Mouse (Mus musculus) ZHBTc4 (cell line): ENCODE results near the gene Napepld.
"Not testable (repeated sequence)": the region's sequence is repeated elsewhere in the genome, so short reads cannot be mapped to it uniquely, and the experiment has no call there.

Experiments
- DNase-seq: peaks from one replicate; pipeline ENCODE4 v3.0.0-alpha.2; 2011; ENCODE audit warnings: low read depth, low spot score

Napepld gene

GRCm38 (mm10) chr5:21706546-21706945 lies 5.3 kb upstream of the Napepld start:
- DNase-seq = no peak

DNA sequence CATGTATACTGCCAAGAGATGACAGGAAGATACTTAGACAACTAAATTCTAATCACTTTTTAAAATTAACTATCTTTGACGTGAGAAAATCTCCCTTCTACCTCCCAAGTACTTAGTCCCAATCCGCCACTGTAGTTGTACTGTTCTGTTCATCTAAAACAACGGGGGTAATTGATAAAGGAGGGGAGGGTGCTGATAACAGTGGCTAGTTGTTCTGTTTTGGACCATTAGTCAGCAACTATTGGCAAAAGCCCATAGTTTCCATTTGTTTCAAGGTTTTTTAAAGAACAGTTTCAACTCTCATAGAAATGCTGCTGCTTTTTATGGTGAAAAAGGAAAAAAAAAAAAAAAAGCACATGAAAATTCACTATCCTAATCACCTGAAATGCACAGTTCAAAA lies 2.5 kb upstream of the Napepld start:
- no peak for DNase-seq

- no peak for DNase-seq
Measured at GRCm38 (mm10) chr5:21702873-21703475, 1.8 kb upstream of the Napepld start.

DNA sequence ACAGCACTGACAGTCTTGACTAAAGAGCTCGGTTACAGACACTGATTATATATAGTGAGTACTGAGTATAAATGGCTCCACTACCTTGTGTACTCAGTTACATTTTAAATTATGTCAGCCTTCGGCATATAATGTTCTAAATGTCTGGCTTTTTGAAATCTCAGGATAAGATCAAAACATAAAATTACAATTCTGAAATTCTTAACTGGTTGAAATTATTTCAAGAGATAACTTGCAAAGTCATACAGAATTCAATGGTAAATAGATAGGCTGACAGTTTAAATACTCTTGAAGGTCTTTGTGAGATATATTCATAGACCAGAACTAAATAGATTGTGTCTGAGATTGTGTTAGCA lies 791 bp upstream of the Napepld start:
- no peak for DNase-seq

DNA sequence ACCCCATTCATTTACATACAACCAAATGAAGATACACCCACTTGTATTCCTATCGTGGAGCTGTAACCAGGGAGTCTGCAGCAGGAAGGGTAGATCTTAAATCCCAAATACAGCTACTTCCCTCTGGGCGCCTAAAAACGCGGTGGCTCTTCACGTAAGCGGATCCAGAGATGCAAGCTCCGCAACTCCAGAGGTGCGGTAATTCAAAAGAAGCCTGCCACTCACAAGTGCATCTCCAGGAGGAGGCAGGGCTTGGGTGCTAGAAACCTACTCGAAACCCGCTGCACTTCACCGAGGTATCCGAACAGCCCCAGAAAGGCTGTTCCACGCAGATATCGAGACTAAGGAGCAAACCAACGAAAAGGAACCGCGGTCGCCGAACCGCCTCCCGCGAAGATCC lies 262 bp downstream of the Napepld start:
- no peak for DNase-seq

DNA sequence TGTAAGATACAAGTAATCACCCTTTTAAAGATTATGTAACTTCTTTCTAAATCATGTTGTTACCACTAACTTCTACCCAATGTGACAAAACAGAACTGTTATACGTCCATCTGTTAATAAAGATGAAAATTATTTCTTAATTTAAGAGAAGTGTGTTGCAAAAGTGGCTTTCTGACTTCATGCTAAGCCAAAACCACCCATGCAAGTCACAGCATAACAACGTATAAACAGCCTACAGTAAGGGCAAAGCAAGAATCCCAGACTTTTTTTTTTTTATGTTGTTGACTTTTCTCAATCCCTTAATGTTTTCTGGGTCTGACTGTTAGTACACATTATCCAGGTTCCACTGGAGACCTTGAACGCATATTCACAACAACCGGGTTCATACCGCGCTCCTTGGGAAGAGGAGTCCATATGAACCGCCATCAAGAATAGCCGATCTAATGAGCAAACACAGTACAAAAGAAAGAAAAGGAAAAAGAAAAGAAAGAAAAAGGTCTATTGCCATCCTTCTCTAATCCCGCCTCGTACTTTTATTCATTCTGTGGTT lies 849 bp downstream of the Napepld start:
- DNase-seq = no peak

GRCm38 (mm10) chr5:21699555-21699954 lies 1.6 kb downstream of the Napepld start:
- not testable (repeated sequence) for DNase-seq

- no peak for DNase-seq
Measured at GRCm38 (mm10) chr5:21694854-21695490, 6.2 kb downstream of the Napepld start.

- no peak for DNase-seq
Measured at GRCm38 (mm10) chr5:21693372-21693870, 7.8 kb downstream of the Napepld start.

DNA sequence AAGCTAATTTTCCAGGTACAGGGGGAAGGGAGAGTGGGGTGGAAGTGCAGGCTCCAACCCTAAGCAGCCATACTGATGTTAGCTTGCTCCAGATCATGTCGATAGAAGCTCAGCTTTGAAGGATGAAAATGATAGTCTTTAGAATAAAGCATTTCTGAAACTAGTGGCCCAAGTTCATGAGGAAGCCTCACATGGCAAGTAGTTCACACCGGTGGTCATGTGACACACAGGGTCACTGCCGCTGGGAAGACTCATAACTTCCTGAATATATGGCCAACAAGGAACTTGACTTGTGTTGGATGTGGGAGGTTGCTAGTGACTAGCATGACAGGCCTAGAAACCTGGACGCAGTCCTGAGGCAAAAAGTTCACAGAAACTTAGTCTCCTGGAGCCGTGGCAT lies 9.0 kb downstream of the Napepld start:
- DNase-seq = no peak

DNA sequence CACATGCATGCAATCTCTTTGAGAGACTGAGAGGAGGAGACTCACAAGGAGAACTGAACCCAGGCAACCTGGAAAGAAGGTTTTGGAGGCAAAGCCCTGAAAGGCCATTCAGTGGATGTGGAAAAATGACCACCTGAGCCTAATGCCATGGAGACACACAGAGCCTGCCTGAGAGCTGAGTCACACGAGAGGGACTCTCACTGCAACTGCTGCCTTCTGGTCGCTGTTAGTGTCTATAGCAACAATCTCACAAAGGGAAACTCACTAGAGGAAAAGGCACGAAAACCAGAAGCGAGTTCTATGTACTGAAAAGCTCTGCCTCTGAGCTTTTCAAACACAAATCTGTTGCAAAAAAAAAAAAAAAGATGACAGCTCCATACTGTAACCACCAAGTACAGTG lies 14.2 kb downstream of the Napepld start:
- DNase-seq = no peak

DNA sequence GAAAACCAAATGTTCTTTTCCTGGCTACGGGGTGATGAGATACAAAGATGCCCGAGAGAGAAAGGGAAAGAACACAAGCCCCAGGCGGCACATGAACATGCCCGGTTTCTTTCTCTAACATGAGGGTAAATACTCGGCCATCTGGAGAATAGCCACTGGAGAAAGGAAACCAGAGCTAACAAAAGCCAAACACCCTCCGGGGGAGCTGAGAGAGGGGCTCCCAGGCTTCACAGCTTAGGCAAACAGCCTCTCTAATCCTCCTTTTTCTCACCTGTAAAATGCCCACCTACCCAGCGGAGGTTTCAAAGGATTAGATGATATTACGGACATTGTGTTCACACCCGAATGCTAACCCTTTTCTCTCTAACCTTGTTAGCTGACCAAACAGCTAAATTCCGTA lies 16.2 kb downstream of the Napepld start:
- DNase-seq = no peak

- DNase-seq = peak; percentile 91
Measured at GRCm38 (mm10) chr5:21683811-21684210, 17.4 kb downstream of the Napepld start.

DNA sequence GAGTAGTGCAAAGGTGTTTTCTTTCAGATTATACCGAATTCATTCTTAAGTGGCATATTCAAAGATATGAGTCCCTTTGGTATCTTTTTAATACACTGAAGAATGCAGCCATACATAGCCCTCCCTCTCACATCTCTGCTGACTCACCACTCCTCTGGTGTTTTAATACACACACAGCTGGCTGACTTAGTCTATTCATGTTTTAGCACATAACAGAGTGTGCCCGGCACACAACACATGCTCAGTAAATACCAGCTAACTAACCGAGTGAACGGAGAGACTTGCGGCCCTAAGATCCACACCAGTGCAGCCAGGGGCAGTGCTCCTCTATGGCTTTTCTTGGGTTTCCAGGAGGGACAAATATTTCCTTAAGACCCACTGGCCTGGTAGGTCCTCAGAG lies 20.3 kb downstream of the Napepld start:
- DNase-seq = no peak

DNA sequence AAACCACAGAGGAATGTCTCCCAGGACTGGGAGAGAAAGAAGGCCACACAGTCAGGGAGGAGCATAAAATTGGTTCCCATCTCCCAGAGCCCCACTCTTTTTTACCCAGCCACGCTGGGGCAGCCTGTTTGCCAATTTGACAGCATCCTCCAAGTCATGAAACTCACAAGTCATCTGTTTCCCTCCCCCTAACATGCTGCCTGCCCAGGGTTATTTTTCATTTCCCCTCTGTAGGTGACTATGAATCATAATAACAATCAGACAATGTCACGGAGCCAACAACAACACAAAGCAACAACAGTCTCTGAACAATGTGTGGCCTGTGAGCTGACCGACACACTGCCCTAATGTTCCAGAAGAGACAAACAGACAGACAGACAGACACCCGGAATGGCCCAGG lies 21.2 kb downstream of the Napepld start:
- no peak for DNase-seq

DNA sequence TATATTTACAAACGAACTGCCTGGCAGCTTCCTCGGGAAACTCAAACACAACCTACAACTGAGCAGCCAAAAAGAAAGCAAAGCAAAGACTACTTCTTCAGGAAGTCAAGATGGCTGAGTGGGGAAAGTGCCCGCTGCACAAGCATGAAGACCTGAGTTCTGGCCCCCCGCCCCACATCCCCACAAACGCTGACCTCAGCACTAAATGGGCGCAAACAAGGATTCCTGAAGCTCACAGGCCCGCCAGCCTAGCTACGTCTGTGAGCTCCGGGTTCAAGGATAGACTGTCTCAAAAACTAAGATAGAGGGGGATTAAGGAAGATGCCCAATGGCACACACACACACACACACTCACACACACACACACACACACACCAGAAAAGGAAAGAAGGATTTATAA lies 22.8 kb downstream of the Napepld start:
- DNase-seq = peak; percentile 30

DNA sequence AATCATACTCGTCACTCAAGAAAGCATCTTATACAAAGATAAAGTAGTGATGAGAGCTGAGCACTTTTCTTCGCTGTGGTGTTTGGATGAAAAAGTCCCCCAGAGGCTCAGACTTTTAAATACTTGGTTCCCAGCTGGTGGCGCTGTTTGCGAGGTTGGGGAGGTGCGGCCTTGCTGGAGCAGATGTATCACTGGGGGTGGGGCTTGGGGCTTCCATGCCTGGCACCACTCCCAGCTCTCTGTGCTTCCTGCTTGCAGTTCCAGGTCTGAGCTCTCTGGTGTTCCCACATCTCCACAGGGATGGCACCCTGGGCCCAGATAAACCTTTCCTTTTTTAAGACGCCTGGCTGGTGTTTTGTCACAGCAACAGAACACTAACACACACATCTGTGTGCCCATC lies 23.3 kb downstream of the Napepld start:
- DNase-seq = peak; percentile 87

- DNase-seq = peak; percentile 64
Measured at GRCm38 (mm10) chr5:21675494-21675893, 25.7 kb downstream of the Napepld start.

GRCm38 (mm10) chr5:21675019-21675418 lies 26.2 kb downstream of the Napepld start:
- DNase-seq = peak; percentile 23

- DNase-seq = no peak
Measured at GRCm38 (mm10) chr5:21673742-21674141, 27.5 kb downstream of the Napepld start.

GRCm38 (mm10) chr5:21672812-21673635 lies 28.2 kb downstream of the Napepld start:
- peak; percentile 74 for DNase-seq

- no peak for DNase-seq
Measured at GRCm38 (mm10) chr5:21669307-21669706, 31.9 kb downstream of the Napepld start.
